Mouse (Mus musculus): ENCODE data around the gene Cpne1. TPM values are rescaled to one million over a fixed set of nuclear protein-coding genes. Genes with fewer than 3 reads are reported as not detected.

The Cpne1 gene
- total and polyA plus RNA-seq, 2 experiments from 2014 or later: 18.3 to 47.5 TPM

DNA sequence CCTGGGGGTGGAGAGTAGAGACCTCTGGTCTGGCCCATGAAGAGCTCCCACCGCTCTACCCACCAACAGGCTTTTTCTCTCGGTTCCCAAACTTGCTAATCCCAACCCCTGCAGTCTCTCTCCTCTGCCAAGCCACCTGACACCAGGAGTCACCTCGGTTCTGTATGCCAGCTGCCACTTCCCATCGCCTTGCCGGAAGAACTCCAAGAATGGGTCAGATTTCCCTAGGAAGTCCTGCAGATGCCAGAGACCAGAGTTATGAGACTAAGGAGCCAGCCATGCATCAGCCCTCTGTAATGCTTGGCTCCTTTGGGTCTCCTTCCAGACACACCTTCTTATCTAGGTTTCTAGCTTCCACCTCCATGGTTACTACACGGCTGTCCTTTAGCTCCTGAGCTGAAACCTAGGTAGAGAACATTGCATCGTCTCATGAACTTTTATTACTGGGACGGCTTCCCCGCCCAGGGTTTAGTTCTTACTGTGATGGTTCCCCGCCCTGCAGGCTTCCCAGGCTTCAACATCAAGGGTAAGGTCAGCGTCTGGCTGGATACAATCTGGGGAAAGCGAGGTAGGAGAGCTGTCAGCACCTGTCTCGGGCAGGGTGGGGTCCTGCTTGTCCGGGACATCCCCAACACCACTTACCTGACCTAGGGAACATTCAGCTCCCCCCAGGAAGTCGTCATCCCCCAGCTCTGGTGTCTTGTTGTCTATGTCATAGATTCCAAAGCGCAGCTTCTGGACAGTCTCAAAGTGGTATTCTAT is 33.2 kb downstream of the Cpne1 start:
- Histone ChIP-seq H3K9ac (replicated peaks; ENCODE audit: low read depth, low read length) (no peak overlapping the region), H3K4me1 (ENCODE audit: control insufficient read depth, insufficient read depth) (no peaks in the 10 kb centered on the region), H3K27me3 (ENCODE audit: control insufficient read depth, insufficient read depth, low read length) (no peaks in the 10 kb centered on the region), H3K4me2 (ENCODE audit: low read depth, low read length) (no peak overlapping the region), H3K4me3 (ENCODE audit: low read depth, low read length) (no peak overlapping the region), H3K36me3 (replicated peaks; ENCODE audit: control insufficient read depth, insufficient read depth, low read length) (peaks cover 56% of the 10 kb centered on the region), H3K9me3 (replicated peaks; ENCODE audit: control insufficient read depth, low read length) (no peaks in the 10 kb centered on the region), H3K27ac (ENCODE audit: low read depth) (no peak overlapping the region)
- no peak for TF ChIP-seq CTCF (IDR thresholded peaks at IDR 0.05; ENCODE audit: low read depth)
- no peak for TF ChIP-seq EP300 (IDR thresholded peaks at IDR 0.05; ENCODE audit: low read depth)
- no peak for DNase-seq (ENCODE audit: low spot score)
- WGBS: 86% methylated on average over 16 of the region's 16 CpGs
- ATAC-seq (ENCODE audit: insufficient read depth, low read depth): no peak

DNA sequence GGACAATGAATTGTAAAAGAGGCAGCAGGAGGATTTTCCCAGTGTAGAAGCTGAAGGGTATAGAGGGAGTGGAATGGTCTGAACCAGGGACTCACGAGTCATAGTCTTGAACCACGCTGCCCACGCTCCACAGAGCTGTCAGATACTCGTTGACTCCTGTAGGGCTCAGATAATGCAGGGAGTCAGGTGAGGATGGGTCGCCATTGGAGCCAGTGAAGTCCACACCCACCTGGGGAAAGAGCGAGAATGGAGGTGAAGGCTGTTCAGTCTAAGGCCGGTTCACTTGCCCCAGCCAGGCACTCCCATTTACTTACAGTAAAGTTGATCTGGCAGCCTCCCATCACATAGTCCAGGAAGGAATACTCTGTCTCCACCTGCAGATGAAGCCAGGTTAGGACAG is 34.3 kb downstream of the Cpne1 start:
- Histone ChIP-seq H3K36me3 (replicated peaks; ENCODE audit: control insufficient read depth, insufficient read depth, low read length) (peaks cover 67% of the 10 kb centered on the region), H3K9ac (replicated peaks; ENCODE audit: low read depth, low read length) (no peak overlapping the region), H3K27ac (ENCODE audit: low read depth) (no peak overlapping the region), H3K4me1 (ENCODE audit: control insufficient read depth, insufficient read depth) (no peaks in the 10 kb centered on the region), H3K27me3 (ENCODE audit: control insufficient read depth, insufficient read depth, low read length) (no peaks in the 10 kb centered on the region), H3K4me2 (ENCODE audit: low read depth, low read length) (no peak overlapping the region), H3K4me3 (ENCODE audit: low read depth, low read length) (no peak overlapping the region), H3K9me3 (replicated peaks; ENCODE audit: control insufficient read depth, low read length) (no peaks in the 10 kb centered on the region)
- 88% methylated on average over 7 of the region's 7 CpGs for WGBS
- DNase-seq (ENCODE audit: low spot score) (no peak), ATAC-seq (ENCODE audit: insufficient read depth, low read depth) (no peak)
- TF ChIP-seq EP300 (IDR thresholded peaks at IDR 0.05; ENCODE audit: low read depth): no peak
- no peak for TF ChIP-seq CTCF (IDR thresholded peaks at IDR 0.05; ENCODE audit: low read depth)

DNA sequence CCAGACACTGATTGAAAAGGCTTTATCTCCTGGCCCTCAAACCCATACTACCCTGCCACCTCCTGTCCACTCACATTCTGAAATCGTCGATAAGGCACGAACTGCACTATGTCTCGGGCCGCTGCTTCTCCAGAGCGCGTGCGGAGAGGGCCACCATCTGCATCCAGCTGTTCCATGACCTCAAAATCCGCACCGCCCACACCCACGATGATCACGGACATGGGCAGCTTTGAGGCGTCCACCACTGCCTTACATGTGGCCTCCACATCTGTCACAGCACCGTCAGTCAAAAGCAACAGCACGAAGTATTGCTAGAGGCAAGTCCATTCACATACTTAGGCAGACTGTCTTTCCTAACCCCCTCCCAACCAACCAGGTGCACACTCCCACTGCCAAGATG is 38.0 kb downstream of the Cpne1 start:
- Histone ChIP-seq H3K9me3 (replicated peaks; ENCODE audit: control insufficient read depth, low read length) (no peaks in the 10 kb centered on the region), H3K4me3 (ENCODE audit: low read depth, low read length) (no peak overlapping the region), H3K27me3 (ENCODE audit: control insufficient read depth, insufficient read depth, low read length) (no peaks in the 10 kb centered on the region), H3K4me2 (ENCODE audit: low read depth, low read length) (no peak overlapping the region), H3K4me1 (ENCODE audit: control insufficient read depth, insufficient read depth) (no peaks in the 10 kb centered on the region), H3K27ac (ENCODE audit: low read depth) (no peak overlapping the region), H3K9ac (replicated peaks; ENCODE audit: low read depth, low read length) (no peak overlapping the region), H3K36me3 (replicated peaks; ENCODE audit: control insufficient read depth, insufficient read depth, low read length) (peaks cover 89% of the 10 kb centered on the region)
- TF ChIP-seq EP300 (IDR thresholded peaks at IDR 0.05; ENCODE audit: low read depth) (no peak), CTCF (IDR thresholded peaks at IDR 0.05; ENCODE audit: low read depth) (no peak)
- ATAC-seq (ENCODE audit: insufficient read depth, low read depth) (no peak), DNase-seq (ENCODE audit: low spot score) (no peak)
- WGBS: 85% methylated on average over 15 of the region's 15 CpGs

DNA sequence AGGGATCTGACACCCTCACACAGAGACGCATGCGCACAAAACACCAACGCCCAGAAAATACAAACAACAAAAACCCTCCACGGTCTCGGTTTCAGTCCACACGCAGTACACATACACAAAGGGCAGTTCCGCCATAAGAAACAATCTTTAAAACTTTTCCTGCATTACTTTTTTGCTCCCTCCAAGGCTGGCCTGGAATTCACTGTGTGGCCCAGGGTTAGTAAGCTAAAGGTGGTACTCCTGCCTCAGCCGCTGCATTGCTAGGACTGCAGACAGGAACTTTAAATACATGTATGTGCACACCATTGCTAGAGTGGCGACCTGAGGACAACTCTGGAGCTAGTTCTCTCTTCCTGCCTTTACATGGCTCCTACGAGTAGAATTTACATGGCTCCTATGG is 40.5 kb downstream of the Cpne1 start:
- no peak for TF ChIP-seq CTCF (IDR thresholded peaks at IDR 0.05; ENCODE audit: low read depth)
- no peak for TF ChIP-seq EP300 (IDR thresholded peaks at IDR 0.05; ENCODE audit: low read depth)

DNA sequence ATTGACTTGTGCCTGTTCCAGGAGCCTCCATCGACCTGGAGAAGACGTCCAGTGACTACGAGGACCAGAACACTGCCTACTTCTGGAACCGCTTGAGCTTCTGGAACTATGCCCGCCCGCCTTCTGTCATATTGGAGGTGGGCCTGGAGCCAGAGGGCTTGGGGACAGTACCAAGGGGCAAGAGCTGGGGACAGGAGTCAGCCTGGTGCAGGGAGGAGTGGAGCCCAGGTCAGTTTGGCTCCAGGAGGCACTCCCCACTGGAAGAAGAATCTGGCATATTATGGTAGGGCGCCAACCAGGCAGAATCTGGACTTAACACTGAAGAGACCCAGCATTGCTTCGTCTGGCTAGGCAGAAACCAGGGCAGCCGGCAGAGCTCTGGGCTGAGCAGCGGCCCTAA is 43.8 kb downstream of the Cpne1 start:
- Histone ChIP-seq H3K4me1 (ENCODE audit: control insufficient read depth, insufficient read depth) (peaks cover 6% of the 10 kb centered on the region; the same call in 1 of the 2 replicates), H3K27me3 (ENCODE audit: control insufficient read depth, insufficient read depth, low read length) (no peaks in the 10 kb centered on the region), H3K36me3 (replicated peaks; ENCODE audit: control insufficient read depth, insufficient read depth, low read length) (peaks cover 30% of the 10 kb centered on the region), H3K27ac (ENCODE audit: low read depth) (no peak overlapping the region), H3K4me2 (ENCODE audit: low read depth, low read length) (no peak overlapping the region), H3K4me3 (ENCODE audit: low read depth, low read length) (no peak overlapping the region), H3K9me3 (replicated peaks; ENCODE audit: control insufficient read depth, low read length) (no peaks in the 10 kb centered on the region), H3K9ac (replicated peaks; ENCODE audit: low read depth, low read length) (no peak overlapping the region)
- DNase-seq (ENCODE audit: low spot score) (no peak), ATAC-seq (ENCODE audit: insufficient read depth, low read depth) (no peak)
- 80% methylated on average over 10 of the region's 10 CpGs for WGBS
- no peak for TF ChIP-seq CTCF (IDR thresholded peaks at IDR 0.05; ENCODE audit: low read depth)
- no peak for TF ChIP-seq EP300 (IDR thresholded peaks at IDR 0.05; ENCODE audit: low read depth)

More for the DNA sequence above, 40.5 kb downstream of the Cpne1 start:
- Histone ChIP-seq H3K27ac (ENCODE audit: low read depth) (no peak overlapping the region), H3K4me1 (ENCODE audit: control insufficient read depth, insufficient read depth) (no peaks in the 10 kb centered on the region), H3K36me3 (replicated peaks; ENCODE audit: control insufficient read depth, insufficient read depth, low read length) (peaks cover 64% of the 10 kb centered on the region), H3K9ac (replicated peaks; ENCODE audit: low read depth, low read length) (no peak overlapping the region), H3K4me2 (ENCODE audit: low read depth, low read length) (no peak overlapping the region), H3K9me3 (replicated peaks; ENCODE audit: control insufficient read depth, low read length) (no peaks in the 10 kb centered on the region), H3K27me3 (ENCODE audit: control insufficient read depth, insufficient read depth, low read length) (no peaks in the 10 kb centered on the region), H3K4me3 (ENCODE audit: low read depth, low read length) (no peak overlapping the region)
- ATAC-seq (ENCODE audit: insufficient read depth, low read depth): no peak
- 94% methylated on average over 10 of the region's 10 CpGs for WGBS
- no peak for DNase-seq (ENCODE audit: low spot score)

DNA sequence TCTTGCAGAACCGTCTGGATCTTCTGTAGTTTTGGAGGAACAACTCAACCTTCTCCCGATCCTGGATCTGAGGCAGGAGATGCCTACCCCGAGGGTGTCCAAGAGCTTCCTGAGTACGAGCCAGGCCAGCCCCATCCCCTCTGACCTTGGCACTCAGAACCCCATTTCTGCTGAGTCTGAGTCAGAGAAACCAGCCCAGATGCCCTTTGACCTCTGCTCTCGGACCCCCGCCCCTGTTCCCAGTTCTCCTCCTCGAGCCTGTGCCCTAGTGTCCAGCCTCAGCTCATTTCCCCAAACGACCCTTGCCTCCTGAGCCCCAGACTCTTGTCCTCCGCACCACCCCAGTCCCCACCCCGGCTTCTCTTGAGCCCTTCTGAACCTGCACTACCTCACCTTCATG is 45.6 kb downstream of the Cpne1 start:
- H3K9ac ChIP-seq (replicated peaks; ENCODE audit: low read depth, low read length): peak overlapping the region; percentile 68; the same call in 1 of the 2 replicates
- TF ChIP-seq CTCF (IDR thresholded peaks at IDR 0.05; ENCODE audit: low read depth): no peak
- peaks cover 14% of the 10 kb centered on the region for H3K36me3 ChIP-seq (replicated peaks; ENCODE audit: control insufficient read depth, insufficient read depth, low read length)
- no peak for DNase-seq (ENCODE audit: low spot score)
- no peaks in the 10 kb centered on the region for H3K9me3 ChIP-seq (replicated peaks; ENCODE audit: control insufficient read depth, low read length)
- H3K4me2 ChIP-seq (ENCODE audit: low read depth, low read length): peak overlapping the region; percentile 99
- H3K4me3 ChIP-seq (ENCODE audit: low read depth, low read length): peak overlapping the region; percentile 78
- H3K27me3 ChIP-seq (ENCODE audit: control insufficient read depth, insufficient read depth, low read length): no peaks in the 10 kb centered on the region
- no peak for ATAC-seq (ENCODE audit: insufficient read depth, low read depth)
- WGBS: 46% methylated on average over 10 of the region's 10 CpGs
- no peak overlapping the region for H3K27ac ChIP-seq (ENCODE audit: low read depth)
- H3K4me1 ChIP-seq (ENCODE audit: control insufficient read depth, insufficient read depth): peaks cover 6% of the 10 kb centered on the region; the same call in 1 of the 2 replicates
